10 mouse cellular contexts compared by ENCODE assay signal in genomic region chr17:31835528-31836263, GRCm38 (mm10). TPM values are rescaled to one million over a fixed set of nuclear protein-coding genes. Genes with fewer than 3 reads are reported as not detected.
DNase-seq lines count a peak whose midpoint lies in the region; ATAC-seq lines count a peak whose summit lies in the region.
"Had no signal": no experiment of that assay in that cellular context is flagged by ENCODE, and none has a peak within 500 bp of the region (broad histone marks: within the 10 kb centered on the region; RNA-seq: fewer than 3 reads in every experiment).

No protein-coding gene starts in this region.

- DNase-seq in heart, postnatal 4 days, result no peak
- peak; percentile 67 for DNase-seq in CD4-positive helper T cell, adult 2 months (ENCODE audit: low read depth, low spot score)
- DNase-seq in adipocyte (ENCODE audit: low spot score), result no peak
- DNase-seq in cerebellum, postnatal 25 days, result no peak
- DNase-seq: kidney, postnatal 4 days had no signal

- H3K9me3 ChIP-seq in heart, embryonic 16.5 days (replicated peaks; ENCODE audit: control insufficient read depth, low read length), result peaks cover 6% of the 10 kb centered on the region; the same call in 1 of the 2 replicates
- no peaks in the 10 kb centered on the region for H3K9me3 ChIP-seq in embryonic facial prominence, embryonic 15.5 days (replicated peaks)
- H3K9me3 ChIP-seq in megakaryocyte, embryonic 14.5 days, result peaks cover 15% of the 10 kb centered on the region
- 0 out of 2 replicates have a peak, but pooled peaks cover 5% of the 10 kb centered on the region for H3K9me3 ChIP-seq in forebrain, embryonic 13.5 days (replicated peaks)

- WGBS in heart, embryonic 16.5 days, result 89% methylated on average over 11 of the region's 11 CpGs
- 92% methylated on average over 11 of the region's 11 CpGs for WGBS in embryonic facial prominence, embryonic 15.5 days
- 91% methylated on average over 11 of the region's 11 CpGs for WGBS in forebrain, embryonic 13.5 days

- H3K4me1 ChIP-seq in heart, embryonic 16.5 days (ENCODE audit: control insufficient read depth, insufficient read depth, low read length), result peaks cover 44% of the 10 kb centered on the region
- peaks cover 57% of the 10 kb centered on the region for H3K4me1 ChIP-seq in embryonic facial prominence, embryonic 15.5 days
- H3K4me1 ChIP-seq in megakaryocyte, embryonic 14.5 days, result peaks cover 64% of the 10 kb centered on the region
- H3K4me1 ChIP-seq in forebrain, embryonic 13.5 days, result peaks cover 13% of the 10 kb centered on the region

- H3K36me3 ChIP-seq in heart, embryonic 16.5 days (ENCODE audit: control insufficient read depth, insufficient read depth), result no peaks in the 10 kb centered on the region
- no peaks in the 10 kb centered on the region for H3K36me3 ChIP-seq in embryonic facial prominence, embryonic 15.5 days
- no peaks in the 10 kb centered on the region for H3K36me3 ChIP-seq in megakaryocyte, embryonic 14.5 days (replicated peaks; ENCODE audit: low read length)
- H3K36me3 ChIP-seq in forebrain, embryonic 13.5 days (ENCODE audit: poor library complexity, severe bottlenecking), result no peaks in the 10 kb centered on the region
- H3K36me3 ChIP-seq: G1E had no signal

- no peak overlapping the region for H3K4me3 ChIP-seq in heart, embryonic 16.5 days (ENCODE audit: low read length)
- no peak overlapping the region for H3K4me3 ChIP-seq in embryonic facial prominence, embryonic 15.5 days (replicated peaks)
- H3K4me3 ChIP-seq in megakaryocyte, embryonic 14.5 days (replicated peaks), result peak overlapping the region; percentile 67
- no peak overlapping the region for H3K4me3 ChIP-seq in forebrain, embryonic 13.5 days

- no peak overlapping the region for H3K4me2 ChIP-seq in heart, embryonic 16.5 days (ENCODE audit: low read depth, low read length)
- H3K4me2 ChIP-seq in embryonic facial prominence, embryonic 15.5 days (replicated peaks), result no peak overlapping the region
- H3K4me2 ChIP-seq in forebrain, embryonic 13.5 days, result no peak overlapping the region

- H3K27me3 ChIP-seq in heart, embryonic 16.5 days (ENCODE audit: control insufficient read depth, insufficient read depth, low read length), result no peaks in the 10 kb centered on the region
- H3K27me3 ChIP-seq in embryonic facial prominence, embryonic 15.5 days, result no peaks in the 10 kb centered on the region
- H3K27me3 ChIP-seq in megakaryocyte, embryonic 14.5 days (replicated peaks), result peaks cover 79% of the 10 kb centered on the region
- no peaks in the 10 kb centered on the region for H3K27me3 ChIP-seq in forebrain, embryonic 13.5 days

- H3K9ac ChIP-seq in heart, embryonic 16.5 days (ENCODE audit: low read length), result no peak overlapping the region
- no peak overlapping the region for H3K9ac ChIP-seq in embryonic facial prominence, embryonic 15.5 days
- no peak overlapping the region for H3K9ac ChIP-seq in forebrain, embryonic 13.5 days

- ATAC-seq in heart, embryonic 16.5 days (replicated peaks; ENCODE audit: extremely low read depth, insufficient read depth, low FRiP score), result no peak
- no peak for ATAC-seq in embryonic facial prominence, embryonic 15.5 days (ENCODE audit: insufficient number of reproducible peaks, low FRiP score, low TSS enrichment, low read depth)
- no peak for ATAC-seq in forebrain, embryonic 13.5 days

- peak overlapping the region; percentile 78 for H3K27ac ChIP-seq in heart, embryonic 16.5 days (ENCODE audit: low read length)
- peak overlapping the region; percentile 72; the same call in 1 of the 2 replicates for H3K27ac ChIP-seq in embryonic facial prominence, embryonic 15.5 days (replicated peaks)
- no peak overlapping the region for H3K27ac ChIP-seq in forebrain, embryonic 13.5 days

RNA-seq across cellular contexts. Expression of gene Sik1, which starts 19.9 kb away (rescaled TPM):
- 13.0 and 18.6 TPM in 2 replicates for polyA plus RNA-seq in heart, embryonic 16.5 days (2015; fragmentation: Nextera tagmentation; extraction: Ambion mirVana)
- 10 to 100 TPM; 74.3 to 79.7 TPM for total RNA-seq in heart, postnatal 4 days (2021)
- polyA plus RNA-seq in embryonic facial prominence, embryonic 15.5 days (2015; fragmentation: Nextera tagmentation; extraction: Ambion mirVana), result 33.6 and 35.5 TPM in 2 replicates
- 8.7 and 12.8 TPM in 2 replicates for polyA plus RNA-seq in megakaryocyte, embryonic 14.5 days (2012; ENCODE audit: insufficient read depth, low replicate concordance)
- polyA plus RNA-seq in forebrain, embryonic 13.5 days (2015; fragmentation: Nextera tagmentation; extraction: Ambion mirVana), result 13.5 and 13.8 TPM in 2 replicates
